27 mouse cellular contexts compared by ENCODE assay signal in genomic region chr10:10546623-10547022, GRCm38 (mm10). TPM values are rescaled to one million over a fixed set of nuclear protein-coding genes. Genes with fewer than 3 reads are reported as not detected.
DNase-seq lines count a peak whose midpoint lies in the region; ATAC-seq and TF ChIP-seq lines count a peak whose summit lies in the region.
"Had no signal": no experiment of that assay in that cellular context is flagged by ENCODE, and none has a peak within 500 bp of the region (broad histone marks: within the 10 kb centered on the region; RNA-seq: fewer than 3 reads in every experiment).

No protein-coding gene starts in this region.

- H3K36me3 ChIP-seq in lung, postnatal 0 days (ENCODE audit: insufficient read depth, low read length): no peaks in the 10 kb centered on the region
- H3K36me3 ChIP-seq: forebrain, embryonic 10.5 days; liver, embryonic 12.5 days; midbrain, embryonic 12.5 days; neural tube, embryonic 15.5 days had no signal

- no peak overlapping the region for H3K4me3 ChIP-seq in layer of hippocampus, adult 2 months
- peak overlapping the region; percentile 15; the same call in 1 of the 2 replicates for H3K4me3 ChIP-seq in lung, postnatal 0 days (ENCODE audit: low read depth, low read length)
- H3K4me3 ChIP-seq in lung, adult 2 months (replicated peaks; ENCODE audit: extremely low read depth, low read depth, low read length): no peak overlapping the region
- H3K4me3 ChIP-seq: forebrain, embryonic 10.5 days; heart, adult 2 months; heart, embryonic 13.5 days; limb, embryonic 13.5 days; liver, embryonic 12.5 days; midbrain, embryonic 12.5 days; neural tube, embryonic 15.5 days had no signal

- TF ChIP-seq CTCF in layer of hippocampus, adult 2 months (conservative IDR thresholded peaks at IDR 0.05): no peak
- TF ChIP-seq CTCF in lung, postnatal 0 days (IDR thresholded peaks at IDR 0.05): no peak
- no peak for TF ChIP-seq CTCF in lung, adult 2 months (IDR thresholded peaks at IDR 0.05; ENCODE audit: insufficient read depth, low read length)

- TF ChIP-seq POLR2A in lung, adult 2 months (IDR thresholded peaks at IDR 0.05; ENCODE audit: borderline replicate concordance, extremely low read depth, low read depth, low read length): no peak

- no peaks in the 10 kb centered on the region for H3K4me1 ChIP-seq in lung, postnatal 0 days (ENCODE audit: insufficient read depth, low read depth, low read length)
- H3K4me1 ChIP-seq in lung, adult 2 months (ENCODE audit: control insufficient read depth, insufficient read depth, low read length): no peaks in the 10 kb centered on the region
- H3K4me1 ChIP-seq: forebrain, embryonic 10.5 days; heart, embryonic 13.5 days; limb, embryonic 13.5 days; liver, embryonic 12.5 days; midbrain, embryonic 12.5 days; neural tube, embryonic 15.5 days had no signal

- 42% methylated on average over 5 of the region's 5 CpGs for WGBS in lung, postnatal 0 days
- WGBS in lung, adult 2 months: 39% methylated on average over 5 of the region's 5 CpGs

- peak; percentile 86 for ATAC-seq in frontal cortex, adult (ENCODE audit: low TSS enrichment)
- ATAC-seq in lung, postnatal 0 days: no peak; the same call in 1 of the 2 replicates
- ATAC-seq: forebrain, embryonic 16.5 days; hindbrain, postnatal 0 days; liver, embryonic 12.5 days had no signal

- no peak for TF ChIP-seq EP300 in lung, postnatal 0 days (IDR thresholded peaks at IDR 0.05)

- H3K27me3 ChIP-seq in lung, postnatal 0 days (replicated peaks; ENCODE audit: insufficient read depth, low read length): no peaks in the 10 kb centered on the region
- H3K27me3 ChIP-seq: heart, embryonic 13.5 days; limb, embryonic 13.5 days; liver, embryonic 12.5 days; midbrain, embryonic 12.5 days; neural tube, embryonic 15.5 days had no signal

- no peak for DNase-seq in frontal cortex, postnatal 25 days (ENCODE audit: low spot score in 2 of 2)
- peak in 1 of 2 experiments; percentile 39 for DNase-seq in layer of hippocampus, adult 2 months (ENCODE audit: low spot score in 2 of 2)
- no peak for DNase-seq in layer of hippocampus, adult 11-12 months (ENCODE audit: low spot score)
- DNase-seq in lung, postnatal 0 days (ENCODE audit: low spot score): no peak
- no peak for DNase-seq in lung, adult 2 months
- DNase-seq in cerebellum, adult 11-12 months: no peak
- DNase-seq: adrenal gland, postnatal 25 days; cerebellum, postnatal 14 days; gastrocnemius, postnatal 36 days; heart, adult 2 months; heart, postnatal 14 days; kidney, adult 2 months; layer of hippocampus, postnatal 36 days; lung, adult 18-20 months; right cerebral cortex, postnatal 25 days; spleen, adult 18-20 months; thymus, adult 18-20 months; thymus, postnatal 36 days had no signal

- H3K4me2 ChIP-seq in lung, postnatal 0 days (replicated peaks; ENCODE audit: low read depth, low read length): peak overlapping the region; percentile 37
- H3K4me2 ChIP-seq: heart, embryonic 13.5 days; limb, embryonic 13.5 days; liver, embryonic 12.5 days; midbrain, embryonic 12.5 days; neural tube, embryonic 15.5 days had no signal

- H3K27ac ChIP-seq in layer of hippocampus, adult 2 months: peak overlapping the region; percentile 51; the same call in 1 of the 2 replicates
- H3K27ac ChIP-seq in lung, postnatal 0 days (ENCODE audit: low read length): no peak overlapping the region
- H3K27ac ChIP-seq: forebrain, embryonic 10.5 days; heart, adult 2 months; heart, embryonic 13.5 days; hindbrain, postnatal 0 days; limb, embryonic 13.5 days; liver, embryonic 12.5 days; midbrain, embryonic 12.5 days; neural tube, embryonic 15.5 days had no signal

- H3K9ac ChIP-seq in lung, postnatal 0 days (replicated peaks; ENCODE audit: low read depth): no peak overlapping the region
- H3K9ac ChIP-seq: heart, embryonic 13.5 days; limb, embryonic 13.5 days; liver, embryonic 12.5 days; midbrain, embryonic 12.5 days; neural tube, embryonic 15.5 days had no signal

- no peaks in the 10 kb centered on the region for H3K9me3 ChIP-seq in lung, postnatal 0 days (ENCODE audit: low read length)
- H3K9me3 ChIP-seq: forebrain, embryonic 10.5 days; heart, embryonic 13.5 days; limb, embryonic 13.5 days; liver, embryonic 12.5 days; midbrain, embryonic 12.5 days; neural tube, embryonic 15.5 days had no signal

RNA-seq across cellular contexts. Expression of gene Rab32, which starts 11.4 kb away (rescaled TPM):
- total RNA-seq in layer of hippocampus, adult 2 months (2021): 1 to 10 TPM; 3.5 to 4.8 TPM
- 18.8 and 20.3 TPM in 2 replicates for polyA plus RNA-seq in lung, postnatal 0 days (2015; fragmentation: Nextera tagmentation; extraction: Ambion mirVana)
- polyA plus RNA-seq in lung, adult 2 months (2012; rRNA removed): 11.6 and 12.4 TPM in 2 replicates
